ENCODE assay signal across 27 mouse cellular contexts in the genomic region with DNA sequence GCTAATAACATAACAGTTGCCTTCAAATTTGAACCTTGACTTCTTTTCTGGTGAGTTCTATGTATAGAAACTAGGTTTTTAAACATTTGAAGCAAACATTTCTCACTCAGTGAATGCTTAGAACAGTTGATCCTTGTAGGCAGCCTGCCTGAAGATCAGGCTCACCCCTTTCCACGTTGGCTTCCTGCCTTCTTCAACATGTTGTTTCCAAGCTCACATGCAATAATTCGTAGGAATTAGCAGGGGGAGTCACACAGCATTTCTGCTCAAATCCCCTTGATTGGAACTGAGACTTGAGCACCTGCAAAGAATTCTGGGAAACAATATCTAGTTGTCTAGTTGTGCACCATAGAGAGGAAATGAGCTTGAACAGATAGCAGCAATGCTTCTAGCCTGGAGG.
"Had no signal": no experiment of that assay in that cellular context is flagged by ENCODE, and none has a peak within 500 bp of the region (broad histone marks: within the 10 kb centered on the region; RNA-seq: fewer than 3 reads in every experiment).

No protein-coding gene starts in this region.

- H3K9ac ChIP-seq: heart, embryonic 13.5 days; heart, embryonic 15.5 days; hindbrain, embryonic 13.5 days; hindbrain, embryonic 15.5 days; kidney, embryonic 15.5 days; limb, embryonic 13.5 days; limb, embryonic 15.5 days; liver, embryonic 12.5 days; liver, embryonic 14.5 days had no signal

- H3K4me2 ChIP-seq: heart, embryonic 11.5 days; heart, embryonic 13.5 days; heart, embryonic 15.5 days; hindbrain, embryonic 13.5 days; hindbrain, embryonic 15.5 days; kidney, embryonic 15.5 days; limb, embryonic 13.5 days; limb, embryonic 15.5 days; liver, embryonic 12.5 days had no signal

- H3K27ac ChIP-seq: heart, adult 2 months; heart, embryonic 13.5 days; heart, embryonic 15.5 days; hindbrain, embryonic 13.5 days; hindbrain, embryonic 15.5 days; hindbrain, postnatal 0 days; kidney, embryonic 15.5 days; kidney, postnatal 0 days; limb, embryonic 13.5 days; limb, embryonic 15.5 days; liver, embryonic 12.5 days; liver, embryonic 14.5 days had no signal

- ATAC-seq: hindbrain, postnatal 0 days; intestine, embryonic 16.5 days; liver, embryonic 12.5 days had no signal

- DNase-seq: gastrocnemius, postnatal 14 days; gastrocnemius, postnatal 36 days; heart, adult 11 months; heart, adult 2 months; heart, postnatal 14 days; heart, postnatal 36 days; kidney, adult 11 months; kidney, adult 2 months; kidney, adult 9 months; kidney, postnatal 14 days; kidney, postnatal 36 days; layer of hippocampus, adult 9-11 months; layer of hippocampus, postnatal 36 days; left cerebral cortex, postnatal 4 days had no signal

- H3K4me1 ChIP-seq: heart, embryonic 13.5 days; heart, embryonic 15.5 days; hindbrain, embryonic 13.5 days; hindbrain, embryonic 15.5 days; kidney, embryonic 15.5 days; limb, embryonic 13.5 days; limb, embryonic 15.5 days; liver, embryonic 12.5 days had no signal

- H3K27me3 ChIP-seq: heart, embryonic 13.5 days; heart, embryonic 15.5 days; hindbrain, embryonic 13.5 days; hindbrain, embryonic 15.5 days; kidney, embryonic 15.5 days; limb, embryonic 13.5 days; limb, embryonic 15.5 days; liver, embryonic 12.5 days had no signal

- H3K36me3 ChIP-seq: heart, embryonic 13.5 days; heart, embryonic 15.5 days; hindbrain, embryonic 13.5 days; hindbrain, embryonic 15.5 days; kidney, embryonic 15.5 days; limb, embryonic 13.5 days; limb, embryonic 15.5 days; liver, embryonic 12.5 days had no signal

- H3K4me3 ChIP-seq: heart, adult 2 months; heart, embryonic 13.5 days; heart, embryonic 15.5 days; hindbrain, embryonic 13.5 days; hindbrain, embryonic 15.5 days; kidney, embryonic 15.5 days; limb, embryonic 13.5 days; limb, embryonic 15.5 days; liver, embryonic 12.5 days had no signal

- H3K9me3 ChIP-seq: heart, embryonic 13.5 days; heart, embryonic 15.5 days; hindbrain, embryonic 13.5 days; hindbrain, embryonic 15.5 days; kidney, embryonic 15.5 days; limb, embryonic 13.5 days; limb, embryonic 15.5 days; liver, embryonic 12.5 days had no signal
